Mouse (Mus musculus): ENCODE measurements around the gene Chn2. TPM values are rescaled to one million over a fixed set of nuclear protein-coding genes. Genes with fewer than 3 reads are reported as not detected.

Gene Chn2
- polyA plus RNA-seq, 1 experiment from 2014 or later = 13.3 TPM

DNA sequence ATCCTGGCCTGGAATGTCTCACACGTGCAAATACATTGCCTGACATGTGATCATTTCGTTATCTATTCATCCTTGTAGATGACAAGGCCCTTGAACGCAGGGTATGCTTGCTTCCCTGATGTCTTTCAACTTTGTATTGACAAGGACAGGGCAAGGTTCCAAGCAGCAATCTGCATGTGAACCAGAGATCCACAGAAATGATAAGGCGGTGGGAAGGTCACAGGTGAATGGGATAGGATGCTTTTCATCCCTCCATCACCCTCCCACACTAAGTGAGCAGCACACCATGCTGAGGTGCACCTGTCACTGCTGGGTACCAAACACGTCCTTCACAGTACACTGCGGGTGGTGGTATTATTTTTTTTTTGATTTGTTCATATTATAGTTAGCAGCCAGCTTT lies 240.9 kb downstream of the Chn2 start:
- no peaks in the 10 kb centered on the region for H3K9me3 ChIP-seq
- H3K4me1 ChIP-seq = peaks cover 23% of the 10 kb centered on the region
- WGBS = 88% methylated on average over 6 of the region's 6 CpGs
- ATAC-seq (ENCODE audit: insufficient number of reproducible peaks, insufficient read depth, low FRiP score, low TSS enrichment) = no peak
- H3K9ac ChIP-seq = no peak overlapping the region
- H3K4me2 ChIP-seq (replicated peaks) = no peak overlapping the region
- H3K27ac ChIP-seq = no peak overlapping the region
- no peaks in the 10 kb centered on the region for H3K36me3 ChIP-seq
- no peak overlapping the region for H3K4me3 ChIP-seq
- H3K27me3 ChIP-seq = peaks cover 6% of the 10 kb centered on the region; the same call in 1 of the 2 replicates

DNA sequence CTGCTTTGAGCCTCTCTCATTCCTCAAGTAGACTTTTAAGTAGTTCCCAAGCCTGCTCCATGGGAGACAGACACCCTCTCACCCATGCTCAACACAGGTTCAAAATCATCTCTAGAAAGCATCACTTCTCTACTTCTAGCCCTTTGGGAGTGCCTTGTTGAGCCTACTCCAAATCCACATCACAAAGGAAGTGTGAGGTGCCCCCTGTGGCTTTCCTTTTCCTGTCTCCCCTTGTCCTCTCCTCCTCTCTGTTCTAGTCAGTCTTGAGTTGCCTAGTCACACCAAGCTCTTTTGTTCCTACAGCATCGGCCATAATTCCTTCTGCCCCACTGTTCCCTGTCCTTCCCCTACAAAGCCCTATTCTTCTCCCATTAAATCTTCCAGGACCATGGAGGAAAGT lies 243.9 kb downstream of the Chn2 start:
- Histone ChIP-seq H3K4me1 (peaks cover 7% of the 10 kb centered on the region), H3K4me2 (replicated peaks) (no peak overlapping the region), H3K36me3 (no peaks in the 10 kb centered on the region), H3K27me3 (peaks cover 6% of the 10 kb centered on the region; the same call in 1 of the 2 replicates), H3K27ac (no peak overlapping the region), H3K9ac (no peak overlapping the region), H3K9me3 (no peaks in the 10 kb centered on the region), H3K4me3 (no peak overlapping the region)
- WGBS = 18% methylated on average over 1 of the region's 1 CpGs
- no peak for ATAC-seq (ENCODE audit: insufficient number of reproducible peaks, insufficient read depth, low FRiP score, low TSS enrichment)

DNA sequence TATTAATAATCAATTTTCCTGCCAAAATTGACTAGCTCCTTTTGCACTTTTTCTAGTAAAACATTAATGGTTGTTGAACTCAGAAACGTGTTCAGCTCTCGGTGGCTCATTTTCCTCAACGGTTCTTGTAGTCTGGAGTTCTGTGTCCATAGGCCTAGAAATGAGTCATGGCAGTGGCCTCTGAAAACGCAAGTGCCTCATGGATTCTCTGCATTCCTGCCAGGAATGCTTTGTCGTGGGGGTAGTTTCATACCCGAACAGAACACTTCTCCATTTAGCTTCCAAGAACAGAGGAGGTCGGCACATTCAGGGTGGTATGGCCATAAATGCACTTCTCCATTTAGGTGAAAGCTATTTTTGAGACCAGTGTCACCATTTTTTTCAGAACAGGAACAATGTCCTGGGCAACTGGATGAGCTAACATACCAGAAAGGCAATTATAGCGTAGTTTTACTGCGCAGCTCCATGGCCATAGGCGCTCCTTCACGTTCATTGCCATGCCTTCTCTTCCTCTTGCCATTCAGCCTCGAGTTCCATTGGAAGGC lies 244.9 kb downstream of the Chn2 start:
- Histone ChIP-seq H3K27ac (no peak overlapping the region), H3K4me2 (replicated peaks) (no peak overlapping the region), H3K4me1 (no peaks in the 10 kb centered on the region), H3K9me3 (no peaks in the 10 kb centered on the region), H3K9ac (no peak overlapping the region), H3K27me3 (peaks cover 6% of the 10 kb centered on the region; the same call in 1 of the 2 replicates), H3K4me3 (no peak overlapping the region), H3K36me3 (no peaks in the 10 kb centered on the region)
- ATAC-seq (ENCODE audit: insufficient number of reproducible peaks, insufficient read depth, low FRiP score, low TSS enrichment) = no peak
- whole genome bisulfite sequencing = 88% methylated on average over 12 of the region's 12 CpGs

DNA sequence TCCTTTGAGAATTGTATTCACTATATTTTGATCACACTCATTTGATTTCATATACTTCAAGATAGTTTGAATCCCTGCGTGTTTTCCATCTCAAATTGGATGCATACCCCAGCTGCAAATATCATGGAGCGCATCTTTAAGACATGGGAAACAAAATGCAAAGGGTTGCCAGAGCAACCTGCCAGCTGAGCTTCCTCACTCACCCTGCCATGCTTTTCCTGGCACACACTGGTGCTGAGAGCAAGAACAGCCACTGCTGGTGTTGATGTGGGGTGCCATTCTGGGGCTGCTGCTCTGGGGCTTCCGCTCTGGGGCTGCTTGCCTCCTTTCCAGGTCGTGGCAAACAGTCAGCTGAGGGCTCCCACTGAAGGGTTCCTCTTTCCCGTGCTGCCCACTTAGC lies 247.5 kb downstream of the Chn2 start:
- no peak for ATAC-seq (ENCODE audit: insufficient number of reproducible peaks, insufficient read depth, low FRiP score, low TSS enrichment)
- Histone ChIP-seq H3K4me2 (replicated peaks) (no peak overlapping the region), H3K4me1 (no peaks in the 10 kb centered on the region), H3K9me3 (no peaks in the 10 kb centered on the region), H3K4me3 (no peak overlapping the region), H3K9ac (no peak overlapping the region), H3K27ac (no peak overlapping the region), H3K36me3 (no peaks in the 10 kb centered on the region), H3K27me3 (0 out of 2 replicates have a peak, but pooled peaks cover 4% of the 10 kb centered on the region)
- 80% methylated on average over 5 of the region's 5 CpGs for WGBS

DNA sequence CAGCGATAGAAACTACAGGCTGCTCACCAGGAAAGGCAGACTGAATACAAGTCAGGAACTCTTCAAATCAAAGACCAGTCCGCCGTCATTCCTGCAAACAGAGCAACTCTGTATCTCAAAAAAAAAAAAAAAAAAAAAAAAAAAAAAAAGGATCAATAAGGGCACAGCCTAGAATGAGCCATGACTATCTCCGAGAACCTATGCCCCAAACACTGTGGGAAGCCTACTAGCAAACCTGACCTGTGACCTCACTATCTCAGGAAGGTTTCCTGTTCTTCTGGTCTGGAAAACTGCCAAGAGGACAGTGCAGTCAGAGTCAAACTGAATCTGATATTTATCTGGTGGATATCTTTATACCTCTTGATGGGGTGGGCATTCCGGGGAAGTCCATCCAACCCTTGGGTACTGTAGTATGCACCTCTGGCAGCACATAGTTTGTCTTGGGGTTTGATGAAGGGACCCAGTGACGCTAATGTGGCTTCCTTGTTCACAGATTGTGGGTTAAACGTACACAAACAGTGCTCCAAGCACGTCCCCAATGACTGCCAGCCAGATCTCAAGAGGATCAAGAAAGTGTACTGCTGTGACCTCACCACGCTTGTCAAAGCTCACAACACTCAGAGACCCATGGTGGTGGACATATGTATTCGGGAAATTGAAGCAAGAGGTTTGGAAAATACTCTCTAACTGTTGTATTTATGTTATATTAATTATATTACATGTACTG lies 250.6 kb downstream of the Chn2 start:
- H3K9ac ChIP-seq = no peak overlapping the region
- ATAC-seq (ENCODE audit: insufficient number of reproducible peaks, insufficient read depth, low FRiP score, low TSS enrichment) = no peak
- no peak overlapping the region for H3K4me3 ChIP-seq
- H3K27ac ChIP-seq = no peak overlapping the region
- no peaks in the 10 kb centered on the region for H3K9me3 ChIP-seq
- H3K27me3 ChIP-seq = no peaks in the 10 kb centered on the region
- no peak overlapping the region for H3K4me2 ChIP-seq (replicated peaks)
- WGBS = 64% methylated on average over 10 of the region's 10 CpGs
- H3K4me1 ChIP-seq = no peaks in the 10 kb centered on the region
- H3K36me3 ChIP-seq = no peaks in the 10 kb centered on the region

DNA sequence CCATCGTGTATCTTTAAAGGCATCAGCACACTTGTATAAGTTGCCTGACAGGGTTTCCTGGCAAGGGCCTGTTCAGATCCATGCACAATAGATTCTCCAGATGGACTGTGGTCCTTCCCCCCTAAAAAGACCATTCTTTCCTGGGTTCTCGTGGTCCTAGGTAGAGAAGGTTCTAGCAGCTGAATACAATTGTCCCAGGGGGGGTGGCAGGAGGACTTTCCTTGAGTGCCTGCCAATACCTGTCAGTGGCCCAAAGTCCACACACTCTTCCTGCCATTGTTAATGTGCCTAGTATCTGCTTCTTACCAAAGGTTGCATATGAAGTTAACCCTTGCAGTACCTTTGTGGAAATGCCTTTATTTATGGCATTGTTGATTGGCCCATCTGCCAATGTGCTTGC lies 257.9 kb downstream of the Chn2 start:
- H3K9me3 ChIP-seq = no peaks in the 10 kb centered on the region
- no peak overlapping the region for H3K9ac ChIP-seq
- H3K4me3 ChIP-seq = no peak overlapping the region
- no peaks in the 10 kb centered on the region for H3K27me3 ChIP-seq
- H3K4me1 ChIP-seq = no peaks in the 10 kb centered on the region
- no peak overlapping the region for H3K4me2 ChIP-seq (replicated peaks)
- no peak for ATAC-seq (ENCODE audit: insufficient number of reproducible peaks, insufficient read depth, low FRiP score, low TSS enrichment)
- H3K36me3 ChIP-seq = no peaks in the 10 kb centered on the region
- 84% methylated on average over 2 of the region's 2 CpGs for WGBS
- H3K27ac ChIP-seq = no peak overlapping the region

DNA sequence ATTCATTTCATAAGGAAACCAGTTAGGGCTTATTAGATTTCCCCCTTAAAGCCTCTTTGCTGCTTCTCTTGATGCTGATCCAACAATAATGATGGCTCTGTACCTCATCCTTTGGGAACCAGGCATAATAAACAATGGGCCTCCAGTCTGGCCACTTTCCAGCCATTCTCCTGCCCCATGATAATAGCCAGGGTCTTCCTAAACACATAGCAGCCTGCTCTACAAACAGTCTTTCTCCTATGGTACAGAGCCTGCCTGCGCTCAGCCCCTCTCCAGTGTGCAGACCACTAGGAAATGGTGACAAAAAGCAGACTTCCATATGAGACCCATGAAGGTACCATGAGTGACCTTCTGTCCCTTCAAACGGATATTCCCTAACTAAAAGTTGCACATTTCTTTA lies 260.1 kb downstream of the Chn2 start:
- no peak overlapping the region for H3K4me3 ChIP-seq
- H3K27me3 ChIP-seq = no peaks in the 10 kb centered on the region
- H3K27ac ChIP-seq = no peak overlapping the region
- H3K4me2 ChIP-seq (replicated peaks) = no peak overlapping the region
- no peak for ATAC-seq (ENCODE audit: insufficient number of reproducible peaks, insufficient read depth, low FRiP score, low TSS enrichment)
- H3K9me3 ChIP-seq = no peaks in the 10 kb centered on the region
- H3K9ac ChIP-seq = no peak overlapping the region
- 50% methylated on average over 2 of the region's 2 CpGs for WGBS
- no peaks in the 10 kb centered on the region for H3K36me3 ChIP-seq
- H3K4me1 ChIP-seq = no peaks in the 10 kb centered on the region

DNA sequence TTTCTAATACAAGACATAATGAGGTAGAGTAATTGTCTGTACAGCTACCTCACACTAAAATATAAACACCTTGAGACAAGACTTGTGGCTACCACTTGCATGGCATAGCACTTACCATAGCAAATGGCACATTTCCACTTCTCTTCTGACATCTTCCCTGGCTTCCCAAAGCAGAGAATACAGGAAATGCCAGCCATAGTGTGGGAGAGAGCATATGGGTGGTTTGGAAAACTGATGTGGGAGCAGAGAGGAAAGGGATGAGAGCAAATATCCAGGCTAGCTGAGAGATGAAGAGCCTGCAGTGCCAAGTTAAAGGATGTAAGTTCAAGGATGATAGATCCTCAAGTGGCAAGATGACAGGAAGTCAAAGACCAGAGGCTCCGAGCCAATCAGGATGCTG lies 266.4 kb downstream of the Chn2 start:
- no peak overlapping the region for H3K4me3 ChIP-seq
- H3K9me3 ChIP-seq = no peaks in the 10 kb centered on the region
- no peak overlapping the region for H3K4me2 ChIP-seq (replicated peaks)
- H3K27me3 ChIP-seq = no peaks in the 10 kb centered on the region
- ATAC-seq (ENCODE audit: insufficient number of reproducible peaks, insufficient read depth, low FRiP score, low TSS enrichment) = no peak
- 83% methylated on average over 1 of the region's 1 CpGs for WGBS
- no peak overlapping the region for H3K9ac ChIP-seq
- H3K4me1 ChIP-seq = no peaks in the 10 kb centered on the region
- no peak overlapping the region for H3K27ac ChIP-seq
- no peaks in the 10 kb centered on the region for H3K36me3 ChIP-seq

DNA sequence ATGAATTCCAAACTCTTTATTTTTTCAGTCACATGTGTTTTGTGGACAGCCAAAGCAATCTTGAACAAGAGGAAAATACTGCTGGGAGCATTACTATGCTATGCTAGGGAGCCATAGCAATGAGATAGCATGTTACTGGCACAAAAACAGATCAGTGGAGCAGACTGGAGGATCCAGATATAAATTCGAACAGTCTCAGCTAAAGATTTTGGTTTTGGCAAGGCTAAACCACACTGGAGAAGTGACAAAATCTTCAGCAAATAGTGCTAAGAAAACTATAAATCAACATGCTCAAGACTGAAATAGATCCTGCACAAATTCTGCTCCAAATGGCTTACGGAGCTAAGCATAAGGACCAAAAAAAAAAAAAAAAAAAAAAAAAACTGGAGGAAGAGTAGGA lies 273.7 kb downstream of the Chn2 start:
- no peak overlapping the region for H3K27ac ChIP-seq
- no peaks in the 10 kb centered on the region for H3K4me1 ChIP-seq
- H3K36me3 ChIP-seq = no peaks in the 10 kb centered on the region
- H3K4me2 ChIP-seq (replicated peaks) = no peak overlapping the region
- H3K9me3 ChIP-seq = no peaks in the 10 kb centered on the region
- H3K9ac ChIP-seq = no peak overlapping the region
- H3K4me3 ChIP-seq = no peak overlapping the region
- WGBS = 86% methylated on average over 2 of the region's 2 CpGs
- H3K27me3 ChIP-seq = no peaks in the 10 kb centered on the region
- ATAC-seq (ENCODE audit: insufficient number of reproducible peaks, insufficient read depth, low FRiP score, low TSS enrichment) = no peak

DNA sequence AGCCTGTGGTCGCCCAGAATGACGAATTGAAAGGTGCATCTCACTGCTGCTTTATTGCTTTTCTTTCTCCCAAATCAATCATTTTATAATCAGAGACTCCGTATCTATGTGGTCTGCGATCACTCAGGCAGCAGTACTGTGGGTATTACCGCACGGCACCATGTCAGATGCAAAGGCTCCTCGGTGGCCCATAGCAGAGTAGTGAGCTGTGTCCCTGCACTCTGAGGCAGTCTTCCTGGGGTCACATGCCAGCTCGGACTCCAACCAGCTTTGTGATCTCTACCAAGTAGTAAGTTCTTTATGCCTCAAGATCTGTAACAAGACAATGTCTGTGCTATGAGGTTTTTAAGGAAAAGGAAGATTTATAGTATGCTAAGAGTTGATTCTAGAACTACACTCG lies 279.3 kb downstream of the Chn2 start:
- Histone ChIP-seq H3K4me2 (replicated peaks) (no peak overlapping the region), H3K36me3 (no peaks in the 10 kb centered on the region), H3K27me3 (no peaks in the 10 kb centered on the region), H3K4me1 (no peaks in the 10 kb centered on the region), H3K4me3 (no peak overlapping the region), H3K9me3 (no peaks in the 10 kb centered on the region), H3K27ac (no peak overlapping the region), H3K9ac (no peak overlapping the region)
- ATAC-seq (ENCODE audit: insufficient number of reproducible peaks, insufficient read depth, low FRiP score, low TSS enrichment) = no peak
- WGBS = 89% methylated on average over 9 of the region's 9 CpGs

DNA sequence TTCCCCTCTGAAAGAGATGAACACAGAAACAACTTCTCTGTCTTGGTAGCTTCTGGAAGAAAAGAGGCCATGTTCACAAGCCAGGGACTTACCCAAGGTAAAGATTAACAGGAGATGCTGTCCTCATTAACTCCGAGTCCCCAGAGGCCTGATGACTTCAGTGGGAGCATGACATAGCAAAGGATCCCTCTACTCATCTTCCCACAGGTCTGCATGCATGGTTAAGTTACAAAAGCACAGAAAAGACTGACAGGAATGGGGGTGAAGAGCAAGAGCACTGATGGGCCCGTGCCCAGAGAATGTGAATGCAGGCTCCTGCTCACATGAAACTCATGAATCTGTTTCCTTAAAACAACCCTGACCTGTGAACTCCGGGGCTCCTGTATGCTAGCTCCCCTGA lies 279.8 kb downstream of the Chn2 start:
- no peak overlapping the region for H3K27ac ChIP-seq
- no peaks in the 10 kb centered on the region for H3K9me3 ChIP-seq
- no peak overlapping the region for H3K4me2 ChIP-seq (replicated peaks)
- 70% methylated on average over 3 of the region's 3 CpGs for WGBS
- H3K27me3 ChIP-seq = peaks cover 4% of the 10 kb centered on the region
- no peaks in the 10 kb centered on the region for H3K36me3 ChIP-seq
- H3K4me1 ChIP-seq = no peaks in the 10 kb centered on the region
- H3K4me3 ChIP-seq = no peak overlapping the region
- ATAC-seq (ENCODE audit: insufficient number of reproducible peaks, insufficient read depth, low FRiP score, low TSS enrichment) = no peak
- H3K9ac ChIP-seq = no peak overlapping the region

DNA sequence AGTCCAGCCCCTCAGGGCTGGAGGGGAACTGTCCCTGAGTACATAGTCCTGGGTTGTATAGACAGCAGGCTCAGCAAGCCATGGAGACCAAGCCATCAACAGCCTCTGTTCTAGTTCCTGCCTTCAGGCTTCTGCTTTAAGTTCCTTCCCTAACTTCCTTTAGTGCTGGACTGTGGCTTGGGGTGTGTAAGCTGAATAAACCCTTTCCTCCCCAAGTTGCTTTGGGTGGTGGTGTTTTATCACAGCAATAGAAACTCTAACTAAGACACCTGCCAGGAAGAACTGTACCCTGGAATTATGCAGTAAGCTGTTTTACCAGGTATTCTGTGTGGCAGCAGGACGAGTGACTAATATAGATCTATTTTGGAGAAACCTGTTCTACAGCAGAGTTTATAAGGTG lies 280.9 kb downstream of the Chn2 start:
- WGBS = 74% methylated on average over 1 of the region's 1 CpGs
- no peaks in the 10 kb centered on the region for H3K4me1 ChIP-seq
- no peaks in the 10 kb centered on the region for H3K36me3 ChIP-seq
- H3K9me3 ChIP-seq = no peaks in the 10 kb centered on the region
- H3K4me3 ChIP-seq = no peak overlapping the region
- H3K27ac ChIP-seq = no peak overlapping the region
- no peak for ATAC-seq (ENCODE audit: insufficient number of reproducible peaks, insufficient read depth, low FRiP score, low TSS enrichment)
- H3K27me3 ChIP-seq = peaks cover 15% of the 10 kb centered on the region
- H3K4me2 ChIP-seq (replicated peaks) = no peak overlapping the region
- no peak overlapping the region for H3K9ac ChIP-seq

All from embryonic facial prominence, embryonic 12.5 days (tissue).